Mouse (Mus musculus) lung, adult 2 months (tissue): ENCODE results near the gene Tiam1.

Experiments used
- CTCF ChIP-seq: fragments of 200-500 bp; IDR thresholded peaks from 2 replicates; pipeline ENCODE4 v1.5.1; 2011; ENCODE audit warnings: mild to moderate bottlenecking, low read length, control low read depth; ENCODE audit not compliant: insufficient read depth
- POLR2A ChIP-seq: fragments of 200-500 bp; IDR thresholded peaks from 2 replicates; pipeline ENCODE4 v1.6.1; 2011; ENCODE audit warnings: low read depth, mild to moderate bottlenecking, control low read depth, low read length, borderline replicate concordance; ENCODE audit errors: extremely low read depth

DNA sequence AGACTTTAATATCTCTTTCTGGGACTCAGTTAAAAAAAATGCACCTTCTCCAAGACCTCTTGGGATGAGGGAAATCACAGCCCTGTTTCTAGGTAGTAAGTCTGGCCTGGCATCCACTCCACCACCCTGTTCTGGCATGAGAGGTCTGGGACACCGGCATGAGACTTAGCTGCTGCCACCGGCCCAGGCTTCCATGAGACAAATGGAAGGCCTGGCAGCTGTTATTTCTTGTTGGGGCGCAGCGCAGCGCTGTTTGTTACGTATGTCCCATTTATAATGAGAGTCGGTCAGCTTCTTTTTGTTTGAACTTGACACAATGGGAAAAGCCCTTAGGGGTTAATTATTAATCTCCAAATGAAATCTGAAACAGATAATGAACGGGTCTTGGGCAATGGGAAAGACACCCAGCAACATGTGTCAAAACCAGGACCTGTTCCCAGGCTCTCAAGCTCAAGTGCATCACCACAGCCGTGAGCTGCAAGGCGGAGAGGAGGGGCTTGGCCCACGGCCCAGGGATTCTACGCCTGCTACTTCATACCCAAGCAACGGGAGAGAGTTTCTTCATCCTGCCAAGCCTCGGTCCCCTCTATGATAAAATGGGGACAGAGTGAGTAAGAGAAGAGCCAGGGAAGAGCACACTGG, 219.2 kb downstream of the Tiam1 start:
- TF ChIP-seq POLR2A, result no peak
- no peak for TF ChIP-seq CTCF
